Mouse (Mus musculus) right cerebral cortex, postnatal 36 days (tissue): ENCODE results near the gene Actn1.
A peak's percentile ranks its signal among the peaks of the same experiment; 100 is the strongest.

Source experiments
- DNase-seq, 2 experiments: peaks; one replicate each; pipeline ENCODE4 v3.0.0; 2022; ENCODE audit warnings: low spot score in 2 of 2, mixed read lengths in 1 of 2

The Actn1 gene

DNA sequence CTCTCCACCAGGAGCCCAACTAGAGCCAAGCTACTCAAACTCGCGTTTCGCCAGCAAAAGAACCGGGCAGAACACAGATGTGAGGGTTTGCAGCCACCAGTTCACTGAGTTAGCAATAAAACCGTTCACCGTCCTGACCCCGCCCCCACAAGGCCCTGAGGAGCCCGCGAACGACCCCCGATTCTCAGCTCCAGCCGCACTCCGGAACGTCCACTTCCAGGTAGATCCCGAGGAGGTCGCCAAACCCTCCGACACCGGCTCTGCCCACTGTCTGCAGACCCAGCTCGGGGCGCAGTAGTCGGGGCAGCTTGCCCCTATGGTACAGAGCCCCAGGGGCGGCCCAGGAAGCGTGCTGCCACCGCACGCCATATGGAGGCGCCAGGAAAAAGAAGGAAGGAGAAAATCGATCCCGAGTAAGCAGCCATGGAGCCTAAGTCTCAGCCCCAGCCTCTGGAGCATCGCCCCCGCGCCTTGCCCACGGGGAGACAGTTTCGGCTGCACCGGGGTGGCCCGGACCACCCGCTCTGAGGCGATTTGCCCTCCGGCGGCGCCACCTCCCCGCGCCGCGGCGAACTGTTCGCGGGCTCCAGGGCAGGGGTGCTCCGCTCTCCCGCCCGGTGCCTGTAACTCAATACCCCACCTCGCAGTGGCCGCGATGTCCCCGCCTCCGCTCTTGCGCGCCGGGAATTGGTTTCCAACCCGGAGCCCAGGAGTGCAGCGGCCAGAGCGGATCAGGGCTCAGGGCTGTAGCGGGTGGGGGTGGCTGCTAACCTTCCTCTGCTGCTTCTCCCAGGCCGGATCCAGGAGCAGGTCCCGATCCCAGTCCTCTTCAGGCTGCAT lies 735 bp downstream of the Actn1 start:
- DNase-seq, result peak in 1 of 2 experiments; percentile 50

DNA sequence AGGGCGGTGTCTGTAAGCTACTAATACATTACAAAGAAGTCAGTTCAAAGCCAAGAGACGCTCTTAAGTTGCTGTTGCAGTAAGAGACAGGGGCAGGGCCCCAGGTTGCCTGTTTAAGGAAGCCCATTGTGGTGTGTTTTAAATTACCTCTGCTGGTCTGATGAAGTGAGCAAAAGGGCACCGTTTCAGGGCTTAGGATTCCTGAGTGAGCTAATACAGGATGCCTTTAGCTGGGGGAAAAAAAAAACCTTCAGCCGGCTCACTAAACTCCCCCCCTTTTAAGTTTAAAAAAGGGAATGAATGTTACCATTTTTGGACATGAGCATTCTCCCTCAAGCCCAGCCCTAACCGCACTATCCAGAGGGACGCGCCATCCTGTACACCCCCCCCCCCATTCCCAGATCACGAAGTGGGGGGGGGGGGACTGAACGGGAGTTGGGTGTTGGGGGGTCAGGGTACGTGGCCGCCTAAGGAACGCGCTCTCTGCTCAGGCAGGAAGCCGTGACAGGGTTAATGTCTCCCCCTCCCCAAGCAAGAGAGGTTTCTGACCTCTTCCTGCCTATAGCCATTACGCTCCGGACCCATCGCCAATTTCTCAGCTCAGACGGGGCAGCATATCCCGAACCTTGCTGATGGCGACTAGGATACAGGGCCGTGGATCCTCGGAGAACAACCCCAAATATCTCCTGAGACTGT lies 1.5 kb downstream of the Actn1 start:
- DNase-seq, result no peak

GRCm38 (mm10) chr12:80251978-80252377 lies 8.2 kb downstream of the Actn1 start:
- no peak for DNase-seq

DNA sequence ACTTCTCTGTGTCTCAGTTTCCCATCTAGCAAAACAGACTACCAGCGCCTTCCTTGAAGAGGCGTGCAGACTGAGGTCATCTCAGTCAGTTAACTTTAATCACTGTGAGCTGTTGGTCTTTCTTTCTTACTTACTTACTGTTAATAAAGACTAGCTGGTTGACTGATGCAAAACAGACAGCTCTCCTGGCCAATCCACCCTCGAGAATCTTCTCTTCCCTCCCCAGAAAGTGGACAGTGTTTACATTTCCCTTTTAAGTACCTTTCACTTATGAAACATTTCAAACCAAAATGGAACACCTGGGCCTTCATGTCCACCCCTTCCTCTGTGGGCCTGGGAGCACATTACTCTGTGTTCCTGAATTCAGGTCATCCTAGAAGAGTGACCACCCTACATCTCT lies 8.6 kb downstream of the Actn1 start:
- DNase-seq, result no peak

GRCm38 (mm10) chr12:80249539-80249938 lies 10.6 kb downstream of the Actn1 start:
- no peak for DNase-seq

DNA sequence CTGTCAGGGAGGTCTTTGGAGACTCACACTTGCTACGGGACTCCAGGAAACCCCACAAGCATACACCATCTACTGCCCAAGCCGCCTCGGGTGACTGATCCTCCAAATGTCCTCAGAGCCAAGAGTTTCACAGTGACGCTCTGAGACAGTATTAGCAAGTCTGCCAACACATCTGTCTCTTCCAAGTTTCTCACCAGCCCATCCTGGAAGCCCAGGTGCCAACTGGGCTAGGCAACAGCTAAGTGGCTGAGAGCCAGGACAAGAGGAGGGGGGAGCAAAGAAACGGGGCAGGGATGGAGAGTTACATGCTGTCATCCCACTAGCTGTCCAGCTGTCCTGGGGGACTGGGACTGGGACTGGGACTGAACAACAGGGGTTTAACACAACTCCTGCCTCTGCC lies 13.1 kb downstream of the Actn1 start:
- no peak for DNase-seq

DNA sequence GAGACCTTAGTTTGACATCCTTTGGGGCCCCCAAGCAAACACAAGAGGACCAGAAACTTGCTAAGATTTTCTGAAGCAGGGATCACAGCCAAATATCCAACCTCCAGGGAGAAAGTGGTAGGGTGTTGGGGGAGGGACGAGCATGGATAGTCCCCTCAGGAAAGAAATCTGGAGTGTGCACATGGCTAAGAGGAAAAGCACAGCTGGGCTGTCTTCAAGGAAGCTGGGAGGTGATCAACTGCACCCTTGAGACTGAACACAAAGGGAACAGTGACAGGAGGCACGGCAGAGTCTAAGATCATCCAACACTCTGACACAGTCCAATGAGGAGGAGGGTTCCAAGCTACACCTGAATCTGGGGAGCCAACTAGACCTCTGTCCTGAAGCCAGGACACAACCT lies 13.7 kb downstream of the Actn1 start:
- DNase-seq, result no peak

DNA sequence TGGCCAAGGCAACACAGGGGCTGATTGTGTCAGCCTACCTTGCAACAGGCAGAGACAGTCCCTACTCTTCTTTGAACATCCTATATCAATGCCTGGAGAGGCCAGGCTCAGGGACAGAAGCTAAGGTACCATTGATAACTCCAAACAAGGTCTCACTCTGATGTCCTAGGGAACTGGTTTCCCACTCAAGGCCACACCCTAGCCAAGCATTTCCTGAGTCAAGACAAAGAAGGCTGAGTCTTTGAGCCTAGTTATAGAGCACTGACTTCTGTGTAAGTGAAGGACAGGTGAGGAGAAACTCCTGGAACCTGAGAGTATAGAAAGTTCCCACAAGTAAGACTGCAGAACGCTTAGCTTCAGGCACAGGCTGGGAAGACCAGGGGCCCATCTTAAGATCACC lies 15.4 kb downstream of the Actn1 start:
- DNase-seq, result no peak

- no peak for DNase-seq
Observed at GRCm38 (mm10) chr12:80244127-80244526, 16.0 kb downstream of the Actn1 start.

DNA sequence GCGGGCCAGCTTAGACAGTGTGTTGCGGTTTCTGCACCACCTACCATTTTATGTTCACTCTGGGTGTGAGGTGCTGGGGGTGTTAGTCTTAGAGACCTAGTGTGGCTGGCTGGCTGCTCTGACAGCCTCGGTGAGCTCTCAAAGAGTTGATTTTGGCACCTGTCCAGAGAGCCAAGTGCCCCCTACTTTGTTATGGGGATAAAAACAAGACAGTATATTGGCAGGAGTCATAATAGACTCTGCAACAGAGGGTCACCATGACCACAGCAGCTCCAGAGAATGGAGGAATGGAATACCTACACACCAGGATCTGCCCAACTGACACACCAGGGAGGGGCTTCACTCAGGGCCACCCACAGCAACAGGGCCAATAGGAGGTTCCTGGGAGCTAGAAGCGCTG lies 16.8 kb downstream of the Actn1 start:
- no peak for DNase-seq

GRCm38 (mm10) chr12:80239445-80239844 lies 20.7 kb downstream of the Actn1 start:
- peak; percentile 83 to 92 for DNase-seq

- no peak for DNase-seq
Observed at GRCm38 (mm10) chr12:80238523-80238922, 21.6 kb downstream of the Actn1 start.

GRCm38 (mm10) chr12:80235295-80235694 lies 24.9 kb downstream of the Actn1 start:
- no peak for DNase-seq

- DNase-seq, result no peak
Observed at GRCm38 (mm10) chr12:80234226-80234625, 25.9 kb downstream of the Actn1 start.

- DNase-seq, result no peak
Observed at GRCm38 (mm10) chr12:80232840-80233218, 27.3 kb downstream of the Actn1 start.

GRCm38 (mm10) chr12:80232076-80232839 lies 27.9 kb downstream of the Actn1 start:
- DNase-seq, result no peak

DNA sequence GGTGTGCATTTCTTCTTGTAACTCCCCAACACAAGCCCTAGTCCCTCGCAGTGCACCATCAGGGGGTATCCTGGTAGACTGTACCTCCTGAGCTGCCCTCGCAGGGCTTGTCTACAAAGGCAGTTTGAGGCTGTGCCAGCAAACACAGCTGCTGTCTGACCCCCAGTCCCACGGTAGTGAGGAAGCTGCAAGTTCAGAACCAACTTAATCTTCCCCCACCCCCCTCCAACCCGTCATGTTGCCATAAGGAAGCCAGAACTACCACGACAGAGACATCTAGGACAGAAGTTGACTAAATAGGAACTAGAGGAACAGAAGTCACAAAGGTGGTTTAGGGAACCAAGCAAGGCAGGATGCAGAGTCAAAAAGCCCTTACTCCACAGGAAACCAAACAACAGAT lies 28.9 kb downstream of the Actn1 start:
- no peak for DNase-seq

DNA sequence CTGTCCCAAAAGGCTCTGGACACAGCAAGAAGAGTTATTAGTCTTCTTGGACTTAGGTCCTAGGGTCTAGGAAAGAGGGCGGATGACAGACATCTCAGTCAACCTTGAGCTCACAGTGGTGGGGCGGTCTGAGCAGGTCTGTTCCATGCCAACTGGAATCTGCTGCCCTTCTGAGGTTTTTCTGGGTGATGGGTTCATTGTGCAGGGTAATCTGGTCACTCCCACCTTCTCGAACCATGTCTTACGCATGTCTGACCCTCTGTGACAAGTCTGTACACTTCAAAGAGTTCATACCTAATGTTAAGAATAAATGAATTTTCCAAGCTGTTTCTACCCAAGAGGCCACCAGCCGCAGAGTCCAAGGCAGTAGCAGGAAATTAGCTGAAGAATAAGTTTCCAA lies 29.3 kb downstream of the Actn1 start:
- DNase-seq, result no peak

GRCm38 (mm10) chr12:80230111-80230700 lies 30.0 kb downstream of the Actn1 start:
- DNase-seq, result peak in 1 of 2 experiments; percentile 31

GRCm38 (mm10) chr12:80229010-80229800 lies 31.0 kb downstream of the Actn1 start:
- DNase-seq, result no peak

DNA sequence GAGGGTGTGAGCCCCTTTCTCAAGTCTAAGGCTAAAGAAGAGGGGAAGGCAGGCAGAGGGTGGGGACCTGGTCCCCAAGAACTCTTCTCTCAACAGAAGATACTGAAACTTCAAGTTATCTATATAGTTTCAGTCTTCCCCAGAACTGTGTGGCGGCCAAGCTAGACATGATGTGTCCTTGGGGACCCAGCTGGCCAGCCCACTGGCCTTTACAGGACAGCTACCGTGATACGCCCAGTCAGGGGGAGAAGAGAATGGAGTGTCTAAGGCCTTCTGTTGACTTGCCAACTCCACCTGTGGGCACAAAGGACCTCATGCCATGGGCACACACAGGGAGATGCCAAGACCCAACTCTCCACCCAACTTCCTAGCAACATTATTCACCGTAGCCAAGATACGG lies 31.8 kb downstream of the Actn1 start:
- no peak for DNase-seq
